Mouse (Mus musculus): ENCODE measurements at regions not wholly inside any gene's neighbourhood (a gene's known extent, or its start where the extent isn't known, plus 50 kb on each side); places are given as distances from the start of the nearest gene placed in this dataset.

DNA sequence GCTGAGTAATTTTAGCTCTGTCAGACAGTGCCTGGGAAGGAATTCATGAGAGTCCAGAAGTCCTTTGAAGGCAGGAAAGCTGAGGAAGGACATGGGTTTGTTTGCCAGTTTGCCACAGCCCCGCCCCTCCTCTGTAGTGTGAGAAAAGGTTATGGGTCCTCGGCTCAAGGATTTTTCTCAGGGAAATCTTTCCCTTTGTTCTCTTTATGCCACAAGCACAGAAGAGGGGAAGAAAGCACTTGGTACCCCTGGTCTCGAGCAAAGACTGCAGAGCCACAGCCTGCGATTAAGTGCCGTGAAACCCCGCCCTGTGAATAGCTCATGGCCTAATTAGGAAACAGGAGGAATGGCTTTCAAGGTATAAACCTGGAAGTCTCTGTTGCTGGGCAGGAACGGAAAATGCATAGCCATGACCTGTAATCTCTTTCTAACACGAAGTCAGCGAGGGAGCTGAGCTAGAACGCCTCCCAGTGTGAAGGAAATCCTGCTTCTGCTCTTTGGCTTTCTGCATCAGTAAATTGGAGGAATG, 166.1 kb upstream of the Tars start:
- no peak for DNase-seq

DNA sequence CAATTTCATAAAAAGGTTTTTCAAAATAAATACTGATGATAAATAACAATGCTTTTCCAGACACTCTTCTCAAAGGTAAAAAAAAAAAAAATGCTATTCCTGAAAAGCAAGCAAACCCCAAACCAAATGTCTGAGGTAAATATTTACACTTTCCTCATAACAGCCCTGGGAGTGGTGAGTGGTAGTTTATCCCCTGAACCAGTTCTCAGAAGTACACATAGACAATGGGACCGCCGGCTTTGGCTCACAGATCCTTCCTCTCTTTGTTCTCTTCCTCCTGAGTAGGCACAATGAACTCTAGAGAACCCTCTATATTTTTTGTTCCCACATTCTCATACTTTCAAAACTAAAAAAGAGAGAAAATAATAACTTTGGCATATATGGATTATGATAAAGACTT, 153.1 kb upstream of the Tars start:
- DNase-seq, result no peak

- DNase-seq, result no peak
These were observed 152.6 kb upstream of the Tars start for GRCm38 (mm10) chr15:11552110-11552509.

GRCm38 (mm10) chr15:11539485-11539884, 140.0 kb upstream of the Tars start:
- no peak for DNase-seq

GRCm38 (mm10) chr15:11536076-11536620, 136.7 kb upstream of the Tars start:
- no peak for DNase-seq

- DNase-seq, result no peak
These were observed 135.2 kb upstream of the Tars start for GRCm38 (mm10) chr15:11534404-11535251.

GRCm38 (mm10) chr15:11533616-11534015, 134.2 kb upstream of the Tars start:
- no peak for DNase-seq

DNA sequence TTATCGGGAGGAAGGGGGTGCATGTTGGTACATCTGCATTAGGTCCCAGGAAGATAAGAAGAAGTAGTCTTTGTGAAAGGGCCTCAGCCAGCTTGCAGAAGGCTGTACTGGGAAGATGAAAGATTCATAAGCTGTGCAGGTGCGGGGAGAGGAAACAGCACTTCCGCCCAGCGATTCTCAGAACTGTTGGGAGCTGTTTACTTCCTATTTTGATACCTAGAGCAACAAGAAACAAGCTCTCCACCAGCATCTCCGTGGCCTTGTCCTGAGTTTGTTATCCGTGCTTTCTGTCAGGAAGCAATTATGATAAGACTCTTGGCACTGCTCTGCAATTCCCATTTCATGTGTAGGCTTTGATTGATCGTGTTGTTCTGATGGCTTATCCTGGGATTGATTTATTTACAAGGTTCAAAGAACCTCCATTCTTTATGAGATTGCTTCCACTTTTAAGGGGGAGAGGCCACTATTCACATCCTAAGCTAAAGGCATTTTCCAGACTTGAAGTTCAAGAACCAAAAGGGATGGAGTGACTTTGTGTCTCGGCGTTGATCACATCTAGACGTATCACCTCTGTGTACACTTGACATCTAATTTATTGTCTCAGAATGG, 133.6 kb upstream of the Tars start:
- no peak for DNase-seq

DNA sequence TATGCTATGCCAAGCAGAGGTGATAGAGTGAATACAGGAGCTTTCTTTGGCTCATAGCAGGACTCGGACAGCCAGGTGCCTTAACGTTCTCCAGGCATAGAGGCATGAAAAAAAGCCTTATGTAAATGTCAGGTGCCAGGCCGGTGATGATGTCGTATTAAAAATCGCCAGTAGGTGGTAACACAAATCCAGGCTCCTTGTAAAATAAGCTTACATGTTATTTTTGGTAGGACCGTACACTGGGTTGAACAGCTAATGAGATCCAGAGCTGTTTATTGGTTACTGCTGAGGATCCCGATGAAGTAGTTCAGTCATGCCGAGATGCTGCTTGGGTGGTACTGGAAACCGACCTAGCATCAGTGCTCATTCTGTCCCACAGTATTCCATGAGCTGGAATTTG, 133.1 kb upstream of the Tars start:
- DNase-seq, result no peak

- no peak for DNase-seq
These were observed 130.7 kb upstream of the Tars start for GRCm38 (mm10) chr15:11529819-11530810.

- DNase-seq, result no peak
These were observed 125.1 kb upstream of the Tars start for GRCm38 (mm10) chr15:11524337-11525106.

DNA sequence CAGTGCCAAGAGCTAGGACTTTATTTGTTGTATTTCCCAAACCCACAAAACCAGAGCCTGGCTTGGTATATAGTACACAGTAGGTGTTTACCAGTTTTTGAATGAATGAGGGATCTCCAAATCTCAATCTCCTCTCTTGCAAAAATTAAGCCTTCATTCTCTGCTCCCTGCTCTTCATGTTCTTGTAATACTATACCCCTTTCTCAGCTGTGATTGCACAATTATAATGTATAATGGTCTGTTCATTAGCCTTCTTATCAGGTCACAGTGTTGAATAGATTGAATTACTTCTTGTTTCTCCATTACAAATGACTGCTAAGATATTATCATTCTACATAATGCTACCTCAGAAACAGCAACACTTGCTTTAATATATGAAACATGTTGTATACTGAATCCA, 119.1 kb upstream of the Tars start:
- no peak for DNase-seq

DNA sequence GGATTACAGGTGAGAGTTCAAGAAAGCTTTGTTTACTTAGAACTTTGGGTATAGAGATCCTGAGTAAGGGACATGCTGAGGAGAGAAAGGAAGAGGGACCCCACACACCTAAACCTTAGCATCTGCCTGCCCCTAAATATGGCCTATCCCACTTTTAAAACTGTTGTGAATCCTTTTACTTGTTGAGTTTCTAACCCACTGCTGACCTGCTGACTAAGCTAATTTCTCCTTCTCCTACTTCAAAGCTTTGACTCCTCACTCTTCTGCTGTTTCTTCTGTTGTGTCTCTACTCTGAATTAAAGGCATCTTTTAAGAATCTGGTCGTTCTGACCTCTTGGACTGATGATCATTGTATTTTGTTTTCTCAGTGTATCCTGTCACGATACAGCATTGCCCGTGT, 118.4 kb upstream of the Tars start:
- no peak for DNase-seq

- no peak for DNase-seq
These were observed 105.7 kb upstream of the Tars start for GRCm38 (mm10) chr15:11505076-11505639.

GRCm38 (mm10) chr15:11496436-11496835, 97.0 kb upstream of the Tars start:
- no peak for DNase-seq

- no peak for DNase-seq
These were observed 89.7 kb upstream of the Tars start for GRCm38 (mm10) chr15:11489116-11489515.

- DNase-seq, result no peak
These were observed 87.9 kb upstream of the Tars start for GRCm38 (mm10) chr15:11487268-11487783.

GRCm38 (mm10) chr15:11483916-11484315, 84.5 kb upstream of the Tars start:
- no peak for DNase-seq

DNA sequence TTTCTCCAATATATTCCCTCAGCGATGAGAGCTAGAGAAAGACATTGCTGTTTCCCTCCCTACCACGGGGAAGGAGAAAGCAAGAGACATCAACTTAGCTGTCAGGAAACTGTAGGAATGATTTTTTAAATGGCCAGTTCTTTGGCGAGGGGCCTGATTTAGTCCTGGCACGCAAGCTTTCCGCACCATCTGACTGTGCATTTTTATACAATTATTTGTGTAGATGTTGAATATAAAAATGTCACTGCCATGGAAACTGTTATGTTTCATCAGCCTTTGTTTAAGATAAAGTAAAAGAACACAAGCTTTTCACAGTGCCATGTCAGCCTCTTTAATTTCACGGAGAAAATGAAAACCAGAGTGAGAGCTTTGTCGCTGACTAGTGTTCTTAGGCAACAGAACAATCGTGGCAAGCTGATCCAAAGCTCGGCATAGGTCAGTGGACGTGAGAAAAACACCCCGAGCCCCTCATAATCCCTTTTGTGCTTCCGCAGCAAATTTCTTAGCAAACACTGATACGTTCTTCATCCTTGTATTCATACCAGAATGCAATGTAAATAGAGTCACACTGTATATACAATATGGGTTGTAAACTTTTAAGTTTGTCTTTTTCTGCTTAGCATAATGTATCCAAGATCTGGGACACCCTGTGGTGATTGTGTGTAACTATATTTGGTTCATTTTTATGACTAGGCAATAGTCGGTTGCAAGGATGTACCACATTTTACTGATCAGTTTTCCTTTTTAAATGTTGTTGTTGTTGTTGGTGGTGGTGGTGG, 79.9 kb upstream of the Tars start:
- DNase-seq, result no peak

- DNase-seq, result no peak
These were observed 76.8 kb upstream of the Tars start for GRCm38 (mm10) chr15:11476248-11476647.

DNA sequence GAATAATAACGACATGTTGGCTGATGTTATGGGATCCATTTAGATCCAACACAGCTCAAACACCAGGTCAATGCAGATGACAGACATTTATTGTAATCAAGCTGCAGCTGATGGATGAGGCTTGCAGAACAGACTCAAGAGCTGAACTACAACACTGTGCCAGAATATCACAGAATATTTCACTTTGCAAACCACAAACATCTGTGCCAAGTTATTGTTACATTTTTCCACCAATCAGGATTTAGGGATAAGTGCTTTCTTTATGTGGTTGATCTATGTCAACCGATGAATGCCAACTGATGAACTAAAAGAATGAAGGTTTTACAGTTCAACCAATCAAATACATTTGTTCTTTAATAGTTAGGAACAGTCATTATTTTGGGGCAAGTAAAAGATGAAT, 63.9 kb upstream of the Tars start:
- DNase-seq, result no peak
